ENCODE assay signal across 7 mouse cellular contexts in the genomic region with DNA sequence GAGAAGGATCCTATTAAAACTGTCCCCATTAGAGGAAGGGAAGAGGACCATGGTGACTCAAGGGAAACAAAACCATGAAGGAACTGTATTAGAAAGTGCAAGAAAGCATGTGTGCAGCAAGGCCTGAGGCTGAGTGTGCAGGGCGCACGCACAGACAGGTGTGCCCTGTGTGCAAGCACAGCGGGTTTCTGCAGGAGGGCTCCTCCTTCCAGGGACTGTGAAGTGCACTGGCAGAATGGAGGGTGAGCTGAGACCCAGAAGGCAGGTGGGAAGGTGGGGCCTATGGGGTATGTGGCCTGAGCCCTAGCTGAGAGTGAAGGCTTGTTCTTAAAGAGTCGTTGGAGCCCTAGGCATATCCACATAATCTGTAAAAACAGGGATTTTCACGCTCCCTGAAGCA. TPM values are rescaled to one million over a fixed set of nuclear protein-coding genes. Genes with fewer than 3 reads are reported as not detected.
DNase-seq lines count a peak whose midpoint lies in the region; ATAC-seq and TF ChIP-seq lines count a peak whose summit lies in the region.

No protein-coding gene starts in this region.

- H3K79me2 ChIP-seq in liver, adult 2 months (ENCODE audit: control insufficient read depth, insufficient read depth, low read length) = peaks cover 46% of the 10 kb centered on the region

- no peak overlapping the region for H3K27ac ChIP-seq in liver, adult 2 months (replicated peaks; ENCODE audit: insufficient read depth, low read depth, low read length)
- H3K27ac ChIP-seq in forebrain, embryonic 16.5 days (ENCODE audit: low read length) = no peak overlapping the region
- no peak overlapping the region for H3K27ac ChIP-seq in liver, embryonic 14.5 days

- no peaks in the 10 kb centered on the region for H3K9me3 ChIP-seq in forebrain, embryonic 16.5 days (ENCODE audit: control insufficient read depth, low read length)
- no peaks in the 10 kb centered on the region for H3K9me3 ChIP-seq in liver, embryonic 14.5 days (ENCODE audit: control insufficient read depth, low read length)

- TF ChIP-seq EP300 in liver, embryonic 14.5 days (IDR thresholded peaks at IDR 0.05; ENCODE audit: low read depth) = no peak

- no peak overlapping the region for H3K4me3 ChIP-seq in liver, adult 2 months (ENCODE audit: insufficient read depth, low read depth, low read length)
- peak overlapping the region; percentile 73 for H3K4me3 ChIP-seq in forebrain, embryonic 16.5 days (replicated peaks; ENCODE audit: low read length)
- H3K4me3 ChIP-seq in liver, embryonic 14.5 days (ENCODE audit: insufficient read depth in 1 of 2, low read depth in 2 of 2, low read length in 2 of 2) = no peak overlapping the region

- no peaks in the 10 kb centered on the region for H3K27me3 ChIP-seq in liver, adult 2 months (ENCODE audit: control insufficient read depth, insufficient read depth, low read length)
- no peaks in the 10 kb centered on the region for H3K27me3 ChIP-seq in forebrain, embryonic 16.5 days (replicated peaks; ENCODE audit: control insufficient read depth, insufficient read depth, low read length)
- peaks cover 38% of the 10 kb centered on the region for H3K27me3 ChIP-seq in liver, embryonic 14.5 days (ENCODE audit: control insufficient read depth, insufficient read depth, low read length)

- peak overlapping the region; percentile 99; the same call in 1 of the 2 replicates for H3K9ac ChIP-seq in liver, adult 2 months (ENCODE audit: low read depth, low read length)
- H3K9ac ChIP-seq in forebrain, embryonic 16.5 days (replicated peaks; ENCODE audit: low read depth, low read length) = peak overlapping the region; percentile 90
- H3K9ac ChIP-seq in liver, embryonic 14.5 days (replicated peaks) = no peak overlapping the region

- no peaks in the 10 kb centered on the region for H3K36me3 ChIP-seq in liver, adult 2 months (ENCODE audit: control insufficient read depth, insufficient read depth, low read length)
- no peaks in the 10 kb centered on the region for H3K36me3 ChIP-seq in forebrain, embryonic 16.5 days (ENCODE audit: control insufficient read depth, insufficient read depth)
- H3K36me3 ChIP-seq in liver, embryonic 14.5 days (replicated peaks; ENCODE audit: control insufficient read depth, insufficient read depth, low read depth) = no peaks in the 10 kb centered on the region

- peak overlapping the region; percentile 80 for H3K4me2 ChIP-seq in forebrain, embryonic 16.5 days (ENCODE audit: low read length)
- H3K4me2 ChIP-seq in liver, embryonic 14.5 days (ENCODE audit: low read depth) = peak overlapping the region; percentile 55

- TF ChIP-seq CTCF in liver, adult 2 months (IDR thresholded peaks at IDR 0.05; ENCODE audit: low read depth, low read length) = no peak
- no peak for TF ChIP-seq CTCF in liver, embryonic 14.5 days (IDR thresholded peaks at IDR 0.05; ENCODE audit: low read depth)

- no peak for TF ChIP-seq POLR2A in liver, adult 2 months (IDR thresholded peaks at IDR 0.05; ENCODE audit: extremely low read depth, insufficient read depth, low read length)

- no peak for ATAC-seq in forebrain, embryonic 16.5 days
- ATAC-seq in liver, embryonic 14.5 days (ENCODE audit: insufficient read depth) = no peak

- peaks cover 28% of the 10 kb centered on the region for H3K4me1 ChIP-seq in liver, adult 2 months (ENCODE audit: control insufficient read depth, insufficient read depth, low read length)
- H3K4me1 ChIP-seq in forebrain, embryonic 16.5 days (replicated peaks; ENCODE audit: control insufficient read depth, insufficient read depth, low read length) = peaks cover 19% of the 10 kb centered on the region
- H3K4me1 ChIP-seq in liver, embryonic 14.5 days (replicated peaks; ENCODE audit: control insufficient read depth in 2 of 2, insufficient read depth in 2 of 2, low read length in 1 of 2) = no peaks in the 10 kb centered on the region

- WGBS in liver, adult 2 months = 52% methylated on average over 5 of the region's 5 CpGs
- WGBS in forebrain, embryonic 16.5 days = 48% methylated on average over 5 of the region's 5 CpGs
- whole genome bisulfite sequencing in liver, embryonic 14.5 days (ENCODE audit: insufficient replicate concordance) = 60% methylated on average over 5 of the region's 5 CpGs

- no peak for DNase-seq in liver, adult 2 months (ENCODE audit: extremely low read depth, low read depth, low spot score)
- no peak for DNase-seq in liver
- DNase-seq in liver, embryonic 14.5 days (ENCODE audit: low read depth in 3 of 3, low spot score in 3 of 3) = no peak
- DNase-seq in thymus, postnatal 14 days = peak; percentile 64
- DNase-seq in adrenal gland, adult 2 months = no peak
- no peak for DNase-seq in c-Kit-positive CD71-positive TER-119-positive erythroid progenitor cells, embryonic 14.5 days (ENCODE audit: low spot score)

RNA-seq across cellular contexts. Expression of a gene that starts 1.9 kb away (rescaled TPM):
- 40.1 and 67.4 TPM in 2 replicates for total RNA-seq in liver, adult 2 months (2014; rRNA removed)
- polyA plus RNA-seq in liver, adult 2 months (2012; rRNA removed) = 89.8 and 101 TPM in 2 replicates
- polyA plus RNA-seq in forebrain, embryonic 16.5 days (2015; fragmentation: Nextera tagmentation; extraction: Ambion mirVana) = 77.0 and 81.6 TPM in 2 replicates
- 7.4 and 8.4 TPM in 2 replicates for polyA plus RNA-seq in liver, embryonic 14.5 days (2012; rRNA removed)
- polyA plus RNA-seq in liver, embryonic 14.5 days (2014; fragmentation: Nextera tagmentation; extraction: Ambion mirVana) = 5.6 and 7.3 TPM in 2 replicates
- total RNA-seq in adrenal gland, adult 2 months (2021) = 10 to 100 TPM; 34.9 to 87.8 TPM
- 43.2 and 43.3 TPM in 2 replicates for polyA plus RNA-seq in adrenal gland, adult 2 months (2012; rRNA removed)
